Mouse (Mus musculus) frontal cortex, postnatal 10 days (tissue): ENCODE measurements at regions not wholly inside any gene's neighbourhood (a gene's known extent, or its start where the extent isn't known, plus 50 kb on each side); places are given as distances from the start of the nearest gene placed in this dataset.
"Not testable (repeated sequence)": the region's sequence is repeated elsewhere in the genome, so short reads cannot be mapped to it uniquely, and the experiment has no call there.

ENCODE experiments used
- DNase-seq, 2 experiments: peaks; one replicate each; pipeline ENCODE4 v3.0.0; 2022; ENCODE audit warnings: low spot score in 2 of 2, mixed read lengths in 1 of 2

- no peak for DNase-seq
These were observed 841.7 kb upstream of the G6pd2 start for GRCm38 (mm10) chr5:60966939-60967338.

GRCm38 (mm10) chr5:60969470-60969869 lies 839.1 kb upstream of the G6pd2 start:
- no peak for DNase-seq

GRCm38 (mm10) chr5:60978693-60979092 lies 829.9 kb upstream of the G6pd2 start:
- no peak for DNase-seq

- no peak for DNase-seq
These were observed 820.3 kb upstream of the G6pd2 start for GRCm38 (mm10) chr5:60988313-60988712.

GRCm38 (mm10) chr5:60989330-60989729 lies 819.3 kb upstream of the G6pd2 start:
- not testable (repeated sequence) for DNase-seq

- no peak for DNase-seq
These were observed 813.7 kb upstream of the G6pd2 start for GRCm38 (mm10) chr5:60994761-60995523.

GRCm38 (mm10) chr5:61035539-61036089 lies 773.0 kb upstream of the G6pd2 start:
- DNase-seq, result peak in 1 of 2 experiments; percentile 14
